Mouse (Mus musculus): ENCODE measurements at regions not wholly inside any gene's neighbourhood (a gene's known extent, or its start where the extent isn't known, plus 50 kb on each side); places are given as distances from the start of the nearest gene placed in this dataset.

DNA sequence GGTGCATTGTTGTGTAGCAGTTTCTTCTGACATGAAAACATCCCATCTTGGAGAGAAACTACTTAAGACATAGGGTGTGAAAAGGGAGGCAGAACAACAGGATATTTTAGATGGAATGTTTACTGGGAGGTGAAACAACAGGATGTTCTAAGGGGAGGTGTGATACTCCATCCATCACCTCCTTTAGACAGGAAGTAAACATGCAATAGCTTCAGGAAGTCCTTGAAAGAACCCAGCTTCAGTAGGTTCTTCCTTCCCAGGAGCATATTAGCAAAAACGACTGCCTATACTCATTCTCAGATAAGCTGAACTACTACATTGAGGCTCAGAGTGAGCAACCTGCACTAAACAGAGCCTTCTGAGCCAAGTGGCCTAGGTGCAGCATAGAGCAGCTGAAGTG lies 82.6 kb upstream of the Med14 start:
- ATAC-seq (replicated peaks; ENCODE audit: insufficient number of reproducible peaks, low FRiP score, low TSS enrichment, poor library complexity, severe bottlenecking) = no peak

DNA sequence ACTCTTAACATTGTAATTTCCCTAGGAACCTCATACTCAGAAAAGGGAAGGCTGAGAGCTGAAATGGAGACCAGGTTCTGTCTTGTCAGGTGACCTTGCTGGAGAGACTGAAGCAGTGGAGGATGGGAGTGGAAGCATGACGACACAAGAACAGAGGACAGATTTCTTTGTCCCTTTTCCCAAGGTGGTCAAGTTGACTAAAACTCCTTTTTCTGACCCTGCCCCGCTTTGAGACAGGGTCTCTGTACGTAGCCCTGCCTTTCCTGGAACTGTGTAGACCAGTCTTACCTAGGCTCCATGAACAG lies 79.1 kb upstream of the Med14 start:
- ATAC-seq (replicated peaks; ENCODE audit: insufficient number of reproducible peaks, low FRiP score, low TSS enrichment, poor library complexity, severe bottlenecking) = no peak

DNA sequence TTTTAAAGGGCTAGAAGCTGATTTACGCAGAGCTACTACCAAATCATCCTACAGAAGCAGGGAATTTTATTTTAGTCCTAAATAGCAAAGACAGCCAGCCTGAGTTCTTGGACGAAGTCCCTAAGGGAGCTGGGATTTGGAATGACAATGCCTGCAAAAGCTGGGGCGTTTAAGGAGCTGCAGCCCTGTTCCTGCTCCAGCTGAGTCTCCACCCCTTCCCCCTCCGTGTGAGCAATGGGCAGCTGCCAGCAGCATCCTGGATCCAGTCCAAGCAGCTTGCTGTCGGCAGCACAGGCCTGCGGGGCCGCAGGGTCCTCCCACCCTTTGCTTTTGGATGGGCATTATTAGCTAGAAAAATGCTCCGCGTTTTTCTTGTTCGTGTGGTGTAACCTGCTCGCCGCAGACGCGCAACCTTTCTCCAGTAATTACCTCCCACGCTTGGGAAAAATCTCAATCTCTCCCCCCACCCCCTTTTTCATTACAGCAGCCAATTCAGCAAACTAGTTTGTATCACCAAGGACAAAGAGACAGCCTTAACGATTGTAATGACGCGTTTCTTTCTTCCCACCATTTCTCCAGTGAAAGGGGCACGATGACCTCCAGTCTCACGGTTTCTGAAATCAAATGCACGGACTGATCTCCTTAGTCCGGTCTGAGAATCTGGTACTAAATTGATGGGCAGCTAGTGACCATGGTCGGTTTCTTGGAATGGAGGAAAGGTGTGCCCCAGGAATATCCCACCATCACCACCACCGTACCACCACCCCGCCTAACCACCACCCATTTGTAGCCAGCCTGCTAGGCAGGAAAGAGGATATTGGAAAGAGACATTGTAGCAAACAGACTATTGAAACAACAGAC lies 78.5 kb upstream of the Med14 start:
- ATAC-seq (replicated peaks; ENCODE audit: insufficient number of reproducible peaks, low FRiP score, low TSS enrichment, poor library complexity, severe bottlenecking) = no peak

DNA sequence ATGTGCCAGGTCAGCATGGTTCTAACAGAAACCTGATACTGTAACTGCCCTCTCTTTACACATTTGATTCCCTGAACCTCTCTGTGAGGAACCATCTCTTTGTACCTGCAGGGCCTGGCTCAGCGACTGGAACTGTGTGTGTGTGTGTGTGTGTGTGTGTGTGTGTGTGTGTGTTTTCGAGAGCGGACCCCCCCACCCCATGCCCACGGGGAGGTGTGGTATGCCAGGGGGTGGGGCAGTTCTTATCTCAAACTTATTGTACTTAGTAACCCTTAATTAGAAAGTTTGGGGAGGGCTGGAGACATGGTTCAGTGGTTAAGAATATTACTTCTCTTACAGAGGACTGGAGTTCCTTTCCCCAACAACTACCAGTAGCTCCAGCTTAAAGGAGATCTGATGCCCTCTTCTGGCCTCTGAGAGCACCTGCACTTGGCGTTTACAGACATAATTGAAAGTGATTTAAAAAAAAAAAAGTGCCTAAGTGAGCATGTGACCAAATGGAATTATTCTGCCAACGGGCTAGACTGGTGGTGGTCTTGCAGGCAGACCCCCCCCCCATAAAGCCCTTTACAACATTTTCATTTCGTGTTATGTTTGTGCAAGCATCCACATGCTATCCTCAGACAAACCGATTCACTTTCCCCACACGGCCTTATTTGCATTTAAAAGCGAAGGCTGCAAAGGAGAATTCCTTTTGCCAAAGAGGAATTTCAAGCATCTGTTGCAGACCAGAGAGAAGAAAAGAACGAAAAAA lies 77.7 kb upstream of the Med14 start:
- peak; percentile 73 for ATAC-seq (replicated peaks; ENCODE audit: insufficient number of reproducible peaks, low FRiP score, low TSS enrichment, poor library complexity, severe bottlenecking)

DNA sequence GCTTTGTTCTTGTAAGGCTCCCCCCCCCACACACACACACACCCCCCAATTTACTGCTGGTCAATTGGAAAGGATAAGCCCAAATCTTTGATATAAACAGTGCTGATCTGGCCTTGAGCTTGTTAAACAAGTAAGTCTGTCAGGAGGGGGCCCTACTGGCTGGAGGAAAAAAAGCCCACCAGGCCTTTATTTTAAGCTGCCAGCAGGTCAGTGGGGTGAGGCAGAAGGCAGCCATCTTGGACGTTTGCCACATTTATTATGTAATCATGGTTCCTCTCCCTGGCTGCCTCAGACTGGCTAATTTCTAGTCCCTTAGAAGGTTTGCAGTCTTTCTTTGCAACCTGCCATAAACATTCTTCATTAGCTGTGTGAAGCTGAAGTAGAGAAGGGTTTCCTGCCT lies 75.9 kb upstream of the Med14 start:
- no peak for ATAC-seq (replicated peaks; ENCODE audit: insufficient number of reproducible peaks, low FRiP score, low TSS enrichment, poor library complexity, severe bottlenecking)

DNA sequence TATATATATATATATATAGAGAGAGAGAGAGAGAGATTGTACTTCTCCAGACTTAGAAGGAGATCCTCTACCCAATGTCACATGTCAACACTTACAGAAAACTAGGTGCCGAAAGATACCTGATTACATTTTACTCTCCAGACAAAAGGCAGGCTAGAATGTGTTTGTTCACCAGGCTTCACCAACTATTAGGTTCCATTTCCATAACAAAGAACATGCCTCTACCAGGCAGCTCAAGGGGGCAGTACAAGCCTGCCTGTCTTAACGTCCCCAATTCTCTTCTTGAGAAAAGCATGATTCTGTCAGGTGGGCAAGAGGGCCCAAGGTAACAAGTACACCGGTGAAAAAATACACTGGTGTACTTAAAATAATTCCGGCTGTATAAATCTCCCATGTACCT lies 72.8 kb upstream of the Med14 start:
- no peak for ATAC-seq (replicated peaks; ENCODE audit: insufficient number of reproducible peaks, low FRiP score, low TSS enrichment, poor library complexity, severe bottlenecking)

DNA sequence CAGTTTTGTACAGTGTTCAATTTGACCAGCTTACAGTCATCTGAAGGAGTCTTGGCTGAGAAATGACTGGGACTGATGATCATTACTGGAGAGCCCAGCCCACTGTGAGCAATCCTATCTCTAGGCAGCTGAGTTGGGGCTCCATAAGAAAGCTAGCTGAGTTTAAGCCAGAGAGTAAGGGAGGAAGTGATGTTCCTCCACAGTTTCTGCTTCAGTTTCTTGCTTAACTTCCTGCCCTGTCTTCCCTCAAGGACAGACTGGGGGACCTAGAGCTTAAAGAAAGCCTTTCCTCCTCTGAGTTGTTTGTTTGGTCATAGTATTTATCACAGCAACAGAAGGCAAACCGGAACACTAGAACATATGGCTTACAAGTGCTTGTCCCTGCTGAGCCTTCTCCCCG lies 70.8 kb upstream of the Med14 start:
- ATAC-seq (replicated peaks; ENCODE audit: insufficient number of reproducible peaks, low FRiP score, low TSS enrichment, poor library complexity, severe bottlenecking) = no peak

DNA sequence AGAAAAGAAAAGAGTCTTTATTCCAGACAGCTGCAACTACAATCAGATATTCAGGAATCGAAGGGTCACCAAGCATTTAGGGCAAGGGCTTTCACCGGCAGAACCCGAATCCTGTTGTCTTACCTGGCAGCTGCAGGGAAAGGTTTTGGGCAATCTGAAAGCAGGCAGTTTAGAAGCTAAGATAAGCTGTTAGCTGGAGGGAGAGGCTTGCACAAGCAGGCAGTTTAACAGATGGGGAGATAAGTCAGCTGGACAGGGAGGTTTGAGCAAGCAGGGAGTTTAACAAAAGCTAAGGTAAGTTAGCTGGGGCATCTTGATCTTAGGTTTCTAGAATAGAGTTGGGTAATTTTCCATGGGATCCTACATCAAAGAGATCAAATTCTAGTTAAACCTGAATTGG lies 67.3 kb upstream of the Med14 start:
- ATAC-seq (replicated peaks; ENCODE audit: insufficient number of reproducible peaks, low FRiP score, low TSS enrichment, poor library complexity, severe bottlenecking) = no peak

DNA sequence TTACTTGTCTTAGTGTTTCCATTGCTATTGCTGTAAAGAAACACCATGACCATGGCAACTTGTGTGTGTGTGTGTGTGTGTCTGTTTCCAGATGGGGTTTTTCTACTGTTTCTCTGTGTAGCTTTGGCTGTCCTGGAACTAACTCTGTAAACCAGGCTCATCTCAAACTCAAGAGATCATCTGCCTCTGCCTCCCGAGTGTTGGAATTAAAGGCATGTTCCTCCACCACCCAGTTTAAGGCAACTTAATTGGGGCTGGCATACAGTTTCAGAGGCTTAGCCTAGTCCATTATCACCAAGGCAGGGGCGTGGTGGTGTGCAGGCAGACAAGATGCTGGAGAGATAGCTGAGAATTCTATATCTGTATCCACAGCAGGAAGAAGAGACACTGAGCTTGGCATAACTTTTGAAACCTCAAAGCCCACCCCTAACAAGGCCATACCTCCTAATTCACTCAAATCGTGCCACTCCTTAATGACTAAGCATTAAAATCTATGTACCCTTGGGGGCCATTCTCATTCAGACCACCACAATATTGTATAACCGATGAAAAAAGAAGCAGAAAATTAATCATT lies 65.5 kb upstream of the Med14 start:
- no peak for ATAC-seq (replicated peaks; ENCODE audit: insufficient number of reproducible peaks, low FRiP score, low TSS enrichment, poor library complexity, severe bottlenecking)

DNA sequence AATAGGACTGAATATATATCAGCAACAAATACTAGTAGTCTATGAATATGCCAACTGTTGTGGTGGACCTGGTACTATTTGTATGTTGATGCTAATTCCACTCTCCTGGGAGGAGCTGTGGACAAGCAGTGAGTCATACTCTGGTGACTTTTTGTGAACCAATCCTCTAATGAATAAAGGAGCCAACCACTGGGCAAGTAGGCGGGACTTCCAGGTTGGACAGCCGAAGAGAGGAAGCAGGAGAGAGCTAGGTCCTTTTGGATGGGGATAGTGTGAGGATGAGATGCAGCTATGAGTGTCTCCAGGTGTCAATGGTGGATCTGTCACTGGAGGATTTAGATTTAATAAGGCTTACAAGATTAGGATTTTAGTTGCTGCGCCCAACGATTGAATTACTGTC lies 64.8 kb upstream of the Med14 start:
- ATAC-seq (replicated peaks; ENCODE audit: insufficient number of reproducible peaks, low FRiP score, low TSS enrichment, poor library complexity, severe bottlenecking) = no peak

DNA sequence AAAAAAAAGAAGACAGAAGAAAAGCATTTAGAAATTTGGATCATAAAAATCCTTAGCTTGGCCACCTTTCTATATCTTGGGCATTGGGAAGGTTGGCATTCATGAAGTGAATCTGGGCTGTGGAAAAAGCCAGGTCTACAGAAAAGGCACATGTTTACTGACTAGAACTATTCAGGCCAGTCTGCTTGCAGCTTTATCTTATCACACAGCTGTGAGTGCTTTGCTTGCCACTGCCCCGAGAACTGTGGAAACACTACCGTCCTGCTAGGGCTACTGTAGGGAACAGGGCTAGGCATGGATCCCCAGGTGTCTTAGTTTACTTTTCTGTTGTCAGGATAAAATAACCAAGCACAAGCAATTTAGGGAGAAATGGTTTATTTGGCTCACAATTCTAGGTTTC lies 63.4 kb upstream of the Med14 start:
- ATAC-seq (replicated peaks; ENCODE audit: insufficient number of reproducible peaks, low FRiP score, low TSS enrichment, poor library complexity, severe bottlenecking) = no peak

DNA sequence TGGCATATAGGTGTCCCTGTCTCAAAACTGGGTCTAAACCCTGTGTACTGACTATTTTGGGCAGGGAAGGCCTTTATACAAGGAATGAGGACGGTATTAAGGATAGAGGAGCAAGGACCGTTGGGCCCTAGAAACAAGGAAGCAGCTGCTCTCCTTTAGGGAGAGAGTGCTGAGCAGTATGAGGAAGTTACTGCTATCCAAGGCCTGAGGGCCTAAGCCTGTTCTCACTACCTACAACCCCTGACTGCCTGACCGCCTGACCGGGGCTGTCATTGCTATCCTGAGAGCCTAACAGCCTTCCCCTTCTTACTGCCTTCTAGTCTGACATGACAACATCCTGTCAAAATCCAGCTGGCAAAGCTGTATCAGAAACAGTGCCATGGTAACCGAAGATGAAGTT lies 62.6 kb upstream of the Med14 start:
- 0 out of 2 replicates have a peak, but pooled peaks have one; percentile 53 for ATAC-seq (replicated peaks; ENCODE audit: insufficient number of reproducible peaks, low FRiP score, low TSS enrichment, poor library complexity, severe bottlenecking)

DNA sequence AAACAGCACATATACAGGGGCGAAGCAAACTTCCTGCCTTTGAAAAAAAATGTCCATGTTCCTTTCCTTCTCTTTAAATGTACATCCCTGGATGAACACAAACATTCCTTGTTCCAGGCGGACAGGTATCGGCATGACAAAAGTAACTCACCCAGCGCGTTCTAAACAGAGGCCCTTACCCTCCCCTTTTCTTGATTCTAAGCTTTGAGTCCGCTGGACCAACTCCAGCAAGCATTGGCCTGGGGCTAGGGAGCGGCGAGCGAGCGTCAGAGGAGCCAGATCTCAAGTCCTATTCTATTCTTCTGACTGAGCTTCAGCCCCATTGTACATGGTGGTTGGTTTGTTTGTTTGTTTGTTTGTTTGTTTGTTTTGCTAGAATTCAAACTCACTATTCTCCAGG lies 60.9 kb upstream of the Med14 start:
- no peak for ATAC-seq (replicated peaks; ENCODE audit: insufficient number of reproducible peaks, low FRiP score, low TSS enrichment, poor library complexity, severe bottlenecking)

DNA sequence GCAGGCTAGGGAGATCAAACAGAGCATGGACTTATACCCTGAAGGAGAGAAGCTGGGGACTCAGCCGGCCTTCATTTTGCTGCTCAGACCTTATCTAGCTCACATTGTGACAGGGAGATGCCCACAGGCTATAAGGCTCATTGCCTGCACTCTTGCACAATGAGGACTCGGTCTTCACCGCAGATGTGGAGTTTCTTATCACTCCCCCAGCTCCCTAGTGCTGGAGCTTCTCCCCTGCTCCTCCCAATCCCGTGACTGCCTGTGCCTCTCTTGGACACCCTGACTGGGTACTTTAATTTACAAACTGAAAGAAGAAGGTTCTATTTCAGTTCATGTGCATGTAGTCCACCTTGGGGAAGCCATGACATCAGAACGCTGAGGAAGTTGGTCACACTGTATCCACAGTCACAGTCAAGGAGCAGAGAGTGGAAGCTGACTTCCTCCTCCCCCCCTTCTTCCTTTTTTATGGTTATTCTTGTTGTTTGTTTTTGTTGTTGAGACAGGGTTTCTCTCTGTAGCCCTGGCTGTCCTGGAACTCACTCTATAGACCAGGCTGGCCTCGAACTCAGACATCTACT lies 51.3 kb upstream of the Med14 start:
- peak; percentile 70; the same call in 1 of the 2 replicates for ATAC-seq (replicated peaks; ENCODE audit: insufficient number of reproducible peaks, low FRiP score, low TSS enrichment, poor library complexity, severe bottlenecking)
